Mouse (Mus musculus): Measurements from ENCODE around the gene Gemin5.
"Not testable (repeated sequence)": the region's sequence is repeated elsewhere in the genome, so short reads cannot be mapped to it uniquely, and the experiment has no call there.

Gene Gemin5

GRCm38 (mm10) chr11:58168167-58168915, at the start of gene Gemin5:
Gemin5 (minus strand) TSS chr11:58168539.
- DNase-seq = peak; percentile 79

GRCm38 (mm10) chr11:58216823-58217222, 48.5 kb upstream of the Gemin5 start:
- DNase-seq = no peak

GRCm38 (mm10) chr11:58215814-58216213, 47.5 kb upstream of the Gemin5 start:
- no peak for DNase-seq

- DNase-seq = not testable (repeated sequence)
Measured at GRCm38 (mm10) chr11:58215049-58215430, 46.7 kb upstream of the Gemin5 start.

GRCm38 (mm10) chr11:58214391-58215048, 46.2 kb upstream of the Gemin5 start:
- peak; percentile 94 for DNase-seq

GRCm38 (mm10) chr11:58213673-58214342, 45.5 kb upstream of the Gemin5 start:
- DNase-seq = no peak

GRCm38 (mm10) chr11:58211682-58212067, 43.3 kb upstream of the Gemin5 start:
- no peak for DNase-seq

- DNase-seq = no peak
Measured at GRCm38 (mm10) chr11:58211062-58211681, 42.8 kb upstream of the Gemin5 start.

- no peak for DNase-seq
Measured at GRCm38 (mm10) chr11:58210321-58210886, 42.1 kb upstream of the Gemin5 start.

- DNase-seq = no peak
Measured at GRCm38 (mm10) chr11:58201052-58201451, 32.7 kb upstream of the Gemin5 start.

- no peak for DNase-seq
Measured at GRCm38 (mm10) chr11:58200226-58200625, 31.9 kb upstream of the Gemin5 start.

GRCm38 (mm10) chr11:58199229-58200037, 31.1 kb upstream of the Gemin5 start, which contains the start of the genes Igtp and Irgm2:
Igtp (plus strand) TSS chr11:58199556.
Irgm2 (plus strand) TSS chr11:58199618.
- DNase-seq = peak; percentile 79

- DNase-seq = no peak
Measured at GRCm38 (mm10) chr11:58198663-58199062, 30.3 kb upstream of the Gemin5 start.

- DNase-seq = no peak
Measured at GRCm38 (mm10) chr11:58193860-58194520, 25.7 kb upstream of the Gemin5 start.

GRCm38 (mm10) chr11:58193326-58193725, 25.0 kb upstream of the Gemin5 start:
- DNase-seq = no peak

- no peak for DNase-seq
Measured at GRCm38 (mm10) chr11:58189675-58190074, 21.3 kb upstream of the Gemin5 start.

- DNase-seq = no peak
Measured at GRCm38 (mm10) chr11:58183579-58183978, 15.2 kb upstream of the Gemin5 start.

- DNase-seq = peak; percentile 72
Measured at GRCm38 (mm10) chr11:58180756-58181155, 12.4 kb upstream of the Gemin5 start.

GRCm38 (mm10) chr11:58179986-58180385, 11.6 kb upstream of the Gemin5 start:
- not testable (repeated sequence) for DNase-seq

- DNase-seq = peak; percentile 74
Measured at GRCm38 (mm10) chr11:58179563-58179962, 11.2 kb upstream of the Gemin5 start.

GRCm38 (mm10) chr11:58171459-58172091, 3.2 kb upstream of the Gemin5 start, which contains the start of gene Mrpl22:
Mrpl22 (plus strand) TSS chr11:58171661.
- DNase-seq = peak; percentile 95
